Mouse (Mus musculus) liver, embryonic 14.5 days (tissue): ENCODE measurements around the gene Gm45713. TPM values are rescaled to one million over a fixed set of nuclear protein-coding genes. Genes with fewer than 3 reads are reported as not detected.

Experiments
- ATAC-seq: fragments of 200-750 bp; cut with Nextera tagmentation; 2 replicates; pipeline ENCODE4 v1.8.0; 2017; ENCODE audit warnings: moderate number of reproducible peaks, mild to moderate bottlenecking, moderate library complexity; ENCODE audit not compliant: insufficient read depth
- DNase-seq, 3 experiments: peaks; one replicate each; pipeline ENCODE4 v3.0.0-alpha.2; 2012 to 2013; ENCODE audit warnings: low read depth in 3 of 3, low spot score in 3 of 3
- H3K27ac ChIP-seq: fragments of 300-500 bp; sonication (generic); 2 replicates; pipeline ENCODE4 v1.5.1; 2014; ENCODE audit warnings: moderate library complexity, mild to moderate bottlenecking, control low read depth, inconsistent platforms
- H3K27me3 ChIP-seq: fragments of 300-500 bp; sonication (generic); 2 replicates; pipeline ENCODE4 v1.6.1; 2014; ENCODE audit warnings: mild to moderate bottlenecking, low read length, moderate library complexity; ENCODE audit not compliant: control insufficient read depth, insufficient read depth
- H3K36me3 ChIP-seq: fragments of 300-500 bp; sonication (generic); replicated peaks from 2 replicates; pipeline ENCODE4 v1.6.1; 2014; ENCODE audit warnings: low read depth; ENCODE audit not compliant: control insufficient read depth, insufficient read depth
- H3K4me1 ChIP-seq, 2 experiments: fragments of 200-500 bp in 1 of 2; fragments of 300-500 bp in 1 of 2; sonication (generic) in 1 of 2; replicated peaks; 2 replicates each; pipeline ENCODE4 v1.6.1; 2012 to 2014; ENCODE audit warnings: antibody characterized with exemption in 1 of 2, inconsistent platforms in 1 of 2, low read length in 1 of 2; ENCODE audit not compliant: control insufficient read depth in 2 of 2, insufficient read depth in 2 of 2
- H3K4me2 ChIP-seq: fragments of 300-500 bp; sonication (generic); 2 replicates; pipeline ENCODE4 v1.6.1; 2014; ENCODE audit warnings: low read depth, mild to moderate bottlenecking, control low read depth, moderate library complexity
- H3K4me3 ChIP-seq, 2 experiments: fragments of 200-500 bp in 1 of 2; fragments of 300-500 bp in 1 of 2; sonication (generic) in 1 of 2; 2 replicates each; pipeline ENCODE4 v1.5.1; 2012 to 2014; ENCODE audit warnings: low read depth in 2 of 2, low read length in 2 of 2, mild to moderate bottlenecking in 2 of 2, control low read depth in 1 of 2, inconsistent platforms in 1 of 2, moderate library complexity in 1 of 2; ENCODE audit not compliant: insufficient read depth in 1 of 2
- H3K9ac ChIP-seq: fragments of 300-500 bp; sonication (generic); replicated peaks from 2 replicates; pipeline ENCODE4 v1.6.1; 2014; ENCODE audit warnings: mild to moderate bottlenecking, control low read depth, moderate library complexity
- H3K9me3 ChIP-seq: fragments of 300-500 bp; sonication (generic); 2 replicates; pipeline ENCODE4 v1.6.1; 2016; ENCODE audit warnings: low read length, mixed read lengths; ENCODE audit not compliant: control insufficient read depth
- CTCF ChIP-seq: IDR thresholded peaks from 2 replicates; pipeline ENCODE4 v1.5.1; 2016; ENCODE audit warnings: antibody characterized with exemption, low read depth, control low read depth
- EP300 ChIP-seq: IDR thresholded peaks from 2 replicates; pipeline ENCODE4 v1.6.1; 2016; ENCODE audit warnings: antibody characterized with exemption, low read depth
- WGBS: fragments of 180-500 bp; shearing (Covaris S2); extraction: QIAGEN DNeasy Blood & Tissue Kit; methylation state at CpG from one replicate; pipeline ENCODE4 v1.1.7; 2014; ENCODE audit not compliant: insufficient replicate concordance; 5-methylcytosine and 5-hydroxymethylcytosine counted together
- polyA plus RNA-seq, 2 experiments: library from polyadenylated mRNA; depleted of rRNA in 1 of 2; stranded (reverse) in 1 of 2; unstranded in 1 of 2; fragments of >200 nt; fragmentation: Nextera tagmentation in 1 of 2; extraction: Ambion mirVana in 1 of 2; gene quantifications; 2 replicates each; pipeline versions ENCODE4 v1.2.1 to v1.2.3; 2012 to 2014

The Gm45713 gene
- polyA plus RNA-seq, 2 experiments, result 0.63 TPM; not detected in 1

DNA sequence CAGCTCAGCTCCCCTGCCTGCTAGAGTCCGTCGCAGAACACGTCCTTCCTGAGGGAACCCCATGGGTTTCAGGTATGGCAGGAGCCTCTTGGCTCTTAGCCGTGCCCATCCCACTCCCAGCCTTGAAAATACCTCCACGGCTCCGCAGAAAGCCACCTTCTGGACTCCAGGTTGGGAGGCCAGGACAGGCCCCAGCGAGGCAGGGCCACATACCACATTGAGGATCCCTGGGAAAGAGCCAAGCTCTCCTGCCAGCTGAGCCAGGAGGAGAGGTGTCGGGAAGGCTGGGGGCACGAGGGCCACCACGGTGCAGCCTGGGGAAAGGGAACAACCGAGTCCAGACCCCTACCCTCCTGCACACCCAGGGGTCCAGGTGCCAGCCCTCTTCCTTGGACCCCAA lies 11.2 kb upstream of the Gm45713 start:
- H3K27me3 ChIP-seq, result no peaks in the 10 kb centered on the region
- ATAC-seq (no peak), DNase-seq (no peak)
- H3K36me3 ChIP-seq, result no peaks in the 10 kb centered on the region
- no peak overlapping the region for H3K9ac ChIP-seq
- no peak overlapping the region for H3K27ac ChIP-seq
- no peak overlapping the region for H3K4me2 ChIP-seq
- H3K4me3 ChIP-seq, result no peak overlapping the region
- 85% methylated on average over 11 of the region's 11 CpGs for WGBS
- H3K9me3 ChIP-seq, result no peaks in the 10 kb centered on the region
- TF ChIP-seq CTCF (no peak), EP300 (no peak)
- H3K4me1 ChIP-seq, result peaks cover 0 to 7% of the 10 kb centered on the region in 2 experiments; a peak in 1 of 4 replicates

DNA sequence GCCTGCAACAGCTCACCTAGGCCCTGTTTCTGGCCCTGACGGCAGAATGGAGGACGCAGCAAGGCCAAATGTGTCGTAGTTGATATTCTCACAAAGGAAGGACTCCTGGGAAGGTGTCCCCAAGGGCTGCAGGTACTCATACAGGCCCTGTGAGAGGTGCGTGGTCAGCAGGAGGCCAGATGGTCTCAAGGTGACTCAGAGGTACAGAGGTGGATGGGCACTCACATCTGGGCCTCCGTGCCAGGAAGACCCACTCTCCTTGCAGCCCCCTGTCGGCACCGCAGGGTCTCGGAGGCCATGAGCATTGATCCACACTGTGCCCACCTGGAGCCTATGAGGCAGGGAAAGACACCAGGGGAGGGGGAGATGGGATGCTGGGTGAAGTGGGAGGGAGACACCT lies 9.4 kb upstream of the Gm45713 start:
- H3K4me2 ChIP-seq, result no peak overlapping the region
- DNase-seq, result no peak
- no peaks in the 10 kb centered on the region for H3K36me3 ChIP-seq
- TF ChIP-seq CTCF (no peak), EP300 (no peak)
- no peaks in the 10 kb centered on the region for H3K27me3 ChIP-seq
- no peaks in the 10 kb centered on the region for H3K9me3 ChIP-seq
- WGBS, result 90% methylated on average over 8 of the region's 8 CpGs
- no peak for ATAC-seq
- H3K4me1 ChIP-seq, result 0 out of 4 replicates have a peak, but pooled peaks cover 0 to 1% of the 10 kb centered on the region in 2 experiments
- H3K9ac ChIP-seq, result no peak overlapping the region
- H3K4me3 ChIP-seq, result no peak overlapping the region
- H3K27ac ChIP-seq, result no peak overlapping the region

DNA sequence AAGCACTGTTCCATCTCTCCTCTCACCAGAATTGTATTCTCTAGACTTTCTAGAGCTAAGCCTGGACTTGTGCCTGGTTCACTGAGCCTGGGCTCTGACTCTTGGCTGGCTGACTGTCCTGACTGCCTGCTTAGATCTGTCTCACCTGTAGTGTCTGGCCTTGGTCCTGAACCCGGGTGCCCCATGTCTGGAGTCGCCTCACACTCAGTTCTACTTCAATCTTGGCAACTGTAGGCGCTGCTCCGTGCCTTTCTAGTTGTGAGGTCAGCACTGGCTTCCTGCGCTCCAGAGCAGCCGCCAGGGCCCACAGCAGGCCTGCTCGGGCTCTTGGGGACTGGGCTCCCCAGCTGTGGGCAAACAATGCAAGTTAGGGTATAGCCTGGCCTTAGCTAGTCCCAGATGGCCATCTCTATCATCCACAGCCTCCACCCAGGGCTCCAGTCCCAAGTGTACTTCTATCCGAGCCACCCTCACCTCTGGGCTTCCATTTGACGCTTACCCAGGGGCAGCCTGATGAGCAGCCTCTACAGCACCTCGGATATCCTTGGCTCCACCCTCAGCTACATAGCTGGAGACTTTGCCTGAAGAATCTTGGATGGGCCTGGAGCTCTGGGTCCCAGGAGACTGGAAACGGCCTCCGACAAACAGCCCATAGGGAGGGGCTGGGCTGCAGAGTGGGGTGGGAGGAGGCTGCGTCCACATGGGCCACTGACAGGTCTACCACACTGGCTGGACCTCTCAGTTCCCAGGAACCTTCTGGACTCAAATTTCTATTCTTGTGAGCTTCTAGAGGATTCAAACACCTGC lies 8.5 kb upstream of the Gm45713 start:
- Histone ChIP-seq H3K27me3 (no peaks in the 10 kb centered on the region), H3K36me3 (no peaks in the 10 kb centered on the region), H3K27ac (no peak overlapping the region), H3K4me1 (0 out of 4 replicates have a peak, but pooled peaks cover 0 to 3% of the 10 kb centered on the region in 2 experiments), H3K4me2 (no peak overlapping the region), H3K4me3 (no peak overlapping the region), H3K9ac (no peak overlapping the region), H3K9me3 (no peaks in the 10 kb centered on the region)
- ATAC-seq, result no peak
- TF ChIP-seq CTCF (no peak), EP300 (no peak)
- DNase-seq, result no peak
- WGBS, result 78% methylated on average over 13 of the region's 13 CpGs

DNA sequence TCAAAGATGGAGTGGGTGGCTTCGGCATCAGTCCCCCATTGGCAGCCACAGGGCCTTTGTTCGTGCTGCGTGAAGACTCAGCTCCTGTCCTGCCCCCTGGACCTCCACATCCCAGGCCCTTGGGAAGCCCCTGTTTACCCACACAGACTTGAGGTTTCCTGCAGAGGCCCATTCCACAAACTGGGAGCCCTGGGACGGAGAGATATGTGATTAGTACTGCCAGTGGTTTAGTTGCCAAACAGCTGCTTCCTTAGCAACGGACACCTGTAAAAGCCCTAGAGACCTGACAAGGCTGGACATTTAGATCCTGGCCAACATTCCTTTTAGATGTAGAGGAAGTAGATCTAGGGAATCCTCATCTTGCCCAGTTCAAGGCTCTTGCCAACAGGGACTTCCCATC lies 5.9 kb upstream of the Gm45713 start:
- H3K4me2 ChIP-seq, result no peak overlapping the region
- no peak for TF ChIP-seq EP300
- no peak for TF ChIP-seq CTCF
- WGBS, result 73% methylated on average over 5 of the region's 5 CpGs
- ATAC-seq (no peak), DNase-seq (no peak)
- no peaks in the 10 kb centered on the region for H3K36me3 ChIP-seq
- H3K9ac ChIP-seq, result no peak overlapping the region
- no peak overlapping the region for H3K27ac ChIP-seq
- H3K27me3 ChIP-seq, result no peaks in the 10 kb centered on the region
- peaks cover 12 to 24% of the 10 kb centered on the region in 2 experiments for H3K4me1 ChIP-seq
- no peaks in the 10 kb centered on the region for H3K9me3 ChIP-seq
- H3K4me3 ChIP-seq, result no peak overlapping the region

DNA sequence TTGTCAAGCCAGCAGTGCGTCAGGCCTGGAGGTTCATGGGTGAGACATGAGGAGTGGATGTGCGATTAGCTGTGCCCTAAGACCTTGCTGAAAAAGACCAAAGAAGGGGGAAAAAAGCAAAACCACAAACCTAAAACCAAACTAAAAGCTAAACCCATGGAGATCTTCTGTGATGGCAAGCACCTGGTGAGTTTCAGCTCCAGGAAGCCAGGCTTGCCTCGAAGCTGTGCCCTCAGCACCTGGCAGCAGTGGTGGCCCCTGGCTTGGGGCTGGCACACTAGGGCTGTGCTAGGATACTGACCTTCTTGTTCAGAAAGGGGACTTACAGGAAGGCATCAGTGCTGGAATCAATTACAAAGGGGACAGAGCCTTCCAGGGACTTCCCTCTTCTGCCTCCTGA lies 5.3 kb upstream of the Gm45713 start:
- DNase-seq, result no peak
- Histone ChIP-seq H3K4me2 (no peak overlapping the region), H3K4me1 (peaks cover 12 to 28% of the 10 kb centered on the region in 2 experiments), H3K4me3 (no peak overlapping the region), H3K9me3 (no peaks in the 10 kb centered on the region), H3K9ac (no peak overlapping the region), H3K27me3 (no peaks in the 10 kb centered on the region), H3K27ac (no peak overlapping the region), H3K36me3 (no peaks in the 10 kb centered on the region)
- no peak for ATAC-seq
- 77% methylated on average over 3 of the region's 3 CpGs for WGBS
- TF ChIP-seq EP300 (no peak), CTCF (no peak)
